Mouse (Mus musculus) myocyte (in vitro differentiated cells): ENCODE measurements around the gene Gipc2. TPM values are rescaled to one million over a fixed set of nuclear protein-coding genes. Genes with fewer than 3 reads are reported as not detected.

ENCODE experiments used
- H3K27me3 ChIP-seq: one replicate; pipeline ENCODE4 v1.6.1; 2011; ENCODE audit not compliant: control insufficient read depth, insufficient read depth, insufficient read length
- H3K36me3 ChIP-seq: one replicate; pipeline ENCODE4 v1.6.1; 2011; ENCODE audit not compliant: control insufficient read depth, insufficient read depth
- H3K4me2 ChIP-seq: one replicate; pipeline ENCODE4 v1.6.1; 2011; ENCODE audit warnings: low read depth, control low read depth
- H3K4me3 ChIP-seq: one replicate; pipeline ENCODE4 v1.5.1; 2011; ENCODE audit warnings: mild to moderate bottlenecking, control low read depth, moderate library complexity
- H3K79me2 ChIP-seq: one replicate; pipeline ENCODE4 v1.6.1; 2011; ENCODE audit not compliant: control insufficient read depth, insufficient read depth
- H3ac ChIP-seq: one replicate; pipeline ENCODE4 v1.6.1; 2011; ENCODE audit not compliant: control insufficient read depth, insufficient read length
- CEBPB ChIP-seq: IDR thresholded peaks from 2 replicates; pipeline ENCODE4 v1.6.1; 2011; ENCODE audit warnings: mild to moderate bottlenecking, moderate library complexity; ENCODE audit not compliant: poor library complexity, insufficient read depth, severe bottlenecking
- E2F4 ChIP-seq: IDR thresholded peaks from one replicate; pipeline ENCODE4 v1.6.1; 2011; ENCODE audit warnings: mild to moderate bottlenecking, control low read depth, moderate library complexity; ENCODE audit not compliant: insufficient read depth
- MAX ChIP-seq: IDR thresholded peaks from one replicate; pipeline ENCODE4 v1.6.1; 2011; ENCODE audit warnings: low read depth, mild to moderate bottlenecking, control low read depth
- MYOD1 ChIP-seq, 3 experiments: IDR thresholded peaks; one replicate each; pipeline ENCODE4 v1.6.1; 2011; ENCODE audit warnings: control low read depth in 2 of 3, low read depth in 2 of 3, mild to moderate bottlenecking in 2 of 3, moderate library complexity in 1 of 3; ENCODE audit not compliant: insufficient read length in 2 of 3, control insufficient read depth in 1 of 3
- MYOG ChIP-seq, 3 experiments: IDR thresholded peaks; one replicate each; pipeline ENCODE4 v1.6.1; 2011; ENCODE audit warnings: control low read depth in 2 of 3, low read depth in 2 of 3, mild to moderate bottlenecking in 2 of 3; ENCODE audit not compliant: insufficient read length in 2 of 3, control insufficient read depth in 1 of 3, insufficient read depth in 1 of 3
- POLR2A ChIP-seq: IDR thresholded peaks from one replicate; pipeline ENCODE4 v1.6.1; 2011; ENCODE audit warnings: low read depth, mild to moderate bottlenecking, control low read depth, moderate library complexity; ENCODE audit not compliant: insufficient read length
- POLR2AphosphoS2 ChIP-seq: IDR thresholded peaks from one replicate; pipeline ENCODE4 v1.6.1; 2011; ENCODE audit warnings: low read depth, control low read depth; ENCODE audit not compliant: insufficient read length
- REST ChIP-seq: IDR thresholded peaks from one replicate; pipeline ENCODE4 v1.6.1; 2011; ENCODE audit warnings: mild to moderate bottlenecking, control low read depth, moderate library complexity; ENCODE audit not compliant: insufficient read depth, insufficient read length
- SRF ChIP-seq: IDR thresholded peaks from one replicate; pipeline ENCODE4 v1.6.1; 2011; ENCODE audit warnings: low read depth; ENCODE audit not compliant: control insufficient read depth, insufficient read length
- TCF12 ChIP-seq: IDR thresholded peaks from one replicate; pipeline ENCODE4 v1.6.1; 2011; ENCODE audit warnings: mild to moderate bottlenecking, control low read depth; ENCODE audit not compliant: poor library complexity, insufficient read depth, severe bottlenecking
- TCF3 ChIP-seq: IDR thresholded peaks from one replicate; pipeline ENCODE4 v1.6.1; 2011; ENCODE audit warnings: low read depth, control low read depth; ENCODE audit not compliant: insufficient read length
- USF1 ChIP-seq: IDR thresholded peaks from one replicate; pipeline ENCODE4 v1.6.1; 2011; ENCODE audit warnings: low read depth, mild to moderate bottlenecking, control low read depth, moderate library complexity
- polyA plus RNA-seq: library from polyadenylated mRNA; unstranded; fragments of >200 nt; fragmentation: generic; extraction: Trizol; gene quantifications from one replicate; pipeline ENCODE4 v1.2.1, GENCODE M21; 2012; ENCODE audit warnings: missing spikeins

Gene Gipc2
- polyA plus RNA-seq, 1 experiment: 0.16 TPM

GRCm38 (mm10) chr3:152204577-152204976, 38.5 kb upstream of the Gipc2 start:
- Histone ChIP-seq H3K36me3 (no peaks in the 10 kb centered on the region), H3K4me2 (no peak overlapping the region), H3K79me2 (peaks cover 13% of the 10 kb centered on the region), H3K27me3 (no peaks in the 10 kb centered on the region), H3K4me3 (no peak overlapping the region), H3ac (no peak overlapping the region)
- no peak for TF ChIP-seq TCF3
- TF ChIP-seq SRF: no peak
- TF ChIP-seq POLR2AphosphoS2: no peak
- TF ChIP-seq POLR2A: no peak
- no peak for TF ChIP-seq E2F4
- no peak for TF ChIP-seq CEBPB
- TF ChIP-seq MYOG (IDR thresholded peaks at IDR 0.05; ENCODE audit: control insufficient read depth in 1 of 3, insufficient read depth in 1 of 3, insufficient read length in 2 of 3, low read depth in 2 of 3): no peak
- TF ChIP-seq MYOD1 (IDR thresholded peaks at IDR 0.05; ENCODE audit: control insufficient read depth in 1 of 3, insufficient read length in 2 of 3, low read depth in 2 of 3): no peak
- TF ChIP-seq MAX: no peak
- TF ChIP-seq USF1: no peak
- no peak for TF ChIP-seq REST
- TF ChIP-seq TCF12: no peak

GRCm38 (mm10) chr3:152203996-152204395, 38.0 kb upstream of the Gipc2 start:
- no peak overlapping the region for H3ac ChIP-seq
- H3K4me2 ChIP-seq: no peak overlapping the region
- H3K27me3 ChIP-seq: no peaks in the 10 kb centered on the region
- no peak overlapping the region for H3K4me3 ChIP-seq
- H3K36me3 ChIP-seq: no peaks in the 10 kb centered on the region
- H3K79me2 ChIP-seq: peaks cover 7% of the 10 kb centered on the region
- TF ChIP-seq REST (no peak), E2F4 (no peak), MYOG (IDR thresholded peaks at IDR 0.05; ENCODE audit: control insufficient read depth in 1 of 3, insufficient read depth in 1 of 3, insufficient read length in 2 of 3, low read depth in 2 of 3) (no peak), SRF (no peak), POLR2A (no peak), MYOD1 (IDR thresholded peaks at IDR 0.05; ENCODE audit: control insufficient read depth in 1 of 3, insufficient read length in 2 of 3, low read depth in 2 of 3) (no peak)

- Histone ChIP-seq H3K4me3 (no peak overlapping the region), H3K4me2 (no peak overlapping the region), H3ac (no peak overlapping the region), H3K79me2 (peaks cover 5% of the 10 kb centered on the region), H3K36me3 (no peaks in the 10 kb centered on the region), H3K27me3 (no peaks in the 10 kb centered on the region)
- TF ChIP-seq TCF12: no peak
- TF ChIP-seq MYOD1 (IDR thresholded peaks at IDR 0.05; ENCODE audit: control insufficient read depth in 1 of 3, insufficient read length in 2 of 3, low read depth in 2 of 3): no peak
- TF ChIP-seq POLR2A: no peak
- no peak for TF ChIP-seq MYOG (IDR thresholded peaks at IDR 0.05; ENCODE audit: control insufficient read depth in 1 of 3, insufficient read depth in 1 of 3, insufficient read length in 2 of 3, low read depth in 2 of 3)
- no peak for TF ChIP-seq POLR2AphosphoS2
- TF ChIP-seq MAX: no peak
- TF ChIP-seq SRF: no peak
- TF ChIP-seq USF1: no peak
- no peak for TF ChIP-seq TCF3
- TF ChIP-seq REST: no peak
- TF ChIP-seq CEBPB: no peak
These were observed 37.4 kb upstream of the Gipc2 start for GRCm38 (mm10) chr3:152203411-152203810.

- TF ChIP-seq TCF12 (no peak), E2F4 (no peak), MYOD1 (IDR thresholded peaks at IDR 0.05; ENCODE audit: control insufficient read depth in 1 of 3, insufficient read length in 2 of 3, low read depth in 2 of 3) (no peak), MAX (no peak), REST (no peak), SRF (no peak), USF1 (no peak), POLR2A (no peak), MYOG (IDR thresholded peaks at IDR 0.05; ENCODE audit: control insufficient read depth in 1 of 3, insufficient read depth in 1 of 3, insufficient read length in 2 of 3, low read depth in 2 of 3) (no peak), POLR2AphosphoS2 (no peak), CEBPB (no peak), TCF3 (no peak)
- Histone ChIP-seq H3K36me3 (no peaks in the 10 kb centered on the region), H3K4me2 (no peak overlapping the region), H3K79me2 (peaks cover 3% of the 10 kb centered on the region), H3ac (no peak overlapping the region), H3K27me3 (no peaks in the 10 kb centered on the region), H3K4me3 (no peak overlapping the region)
These were observed 36.9 kb upstream of the Gipc2 start for GRCm38 (mm10) chr3:152202942-152203341.
